Mouse (Mus musculus) T-helper 2 cell (primary cell): Measurements from ENCODE around the gene Zfp689.
"Not testable (repeated sequence)": the region's sequence is repeated elsewhere in the genome, so short reads cannot be mapped to it uniquely, and the experiment has no call there.

ENCODE experiments used
- in situ Hi-C: fragments of 300-600 bp; cut with MboI, MseI; formaldehyde crosslinking; loops from one replicate; pipeline ENCODE4 v1.15.1; 2025; ENCODE audit warnings: high pct_unique_total_duplicates

The Zfp689 gene

DNA sequence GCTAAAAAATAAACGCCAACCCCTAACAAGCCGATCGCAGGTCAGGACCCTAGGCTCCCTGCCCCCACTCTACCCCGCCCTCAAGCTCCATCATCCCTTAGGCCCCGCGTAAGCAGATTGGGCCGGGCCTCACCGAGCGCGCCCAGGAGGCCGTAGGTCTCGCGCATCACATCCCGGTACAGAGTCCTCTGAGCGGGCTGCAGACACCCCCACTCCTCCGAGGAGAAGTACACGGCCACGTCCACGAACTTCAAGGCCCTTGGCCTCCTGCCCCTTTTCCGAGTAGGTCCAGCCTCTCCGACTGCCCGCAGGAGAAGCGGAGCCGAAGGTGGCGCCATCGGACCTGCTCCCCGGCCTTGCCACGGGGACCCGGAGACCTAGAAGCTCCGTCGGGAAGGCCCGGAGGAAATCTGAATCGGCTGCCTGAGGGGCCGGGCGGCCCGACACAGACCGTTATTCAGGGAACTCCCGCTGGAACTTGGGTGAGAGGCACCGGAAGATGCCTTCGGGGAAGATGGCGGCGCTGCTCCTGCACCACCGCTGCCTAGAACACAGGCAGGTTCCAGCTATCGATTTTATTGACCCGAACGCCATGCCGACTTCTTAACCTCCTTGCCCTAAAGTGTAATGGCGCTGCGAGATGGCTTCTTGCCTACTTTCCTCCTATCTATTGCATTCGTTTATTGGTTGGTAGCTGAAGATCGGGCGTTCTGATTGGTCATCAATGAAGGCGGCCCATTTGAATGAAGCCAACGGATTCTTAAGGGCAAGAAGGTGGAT lies at the start of gene Zfp689:
Gene Zfp689, minus strand, starts transcription at position 638 of the 780 bp plus-strand sequence.
- in situ Hi-C loops, result no loop called here

DNA sequence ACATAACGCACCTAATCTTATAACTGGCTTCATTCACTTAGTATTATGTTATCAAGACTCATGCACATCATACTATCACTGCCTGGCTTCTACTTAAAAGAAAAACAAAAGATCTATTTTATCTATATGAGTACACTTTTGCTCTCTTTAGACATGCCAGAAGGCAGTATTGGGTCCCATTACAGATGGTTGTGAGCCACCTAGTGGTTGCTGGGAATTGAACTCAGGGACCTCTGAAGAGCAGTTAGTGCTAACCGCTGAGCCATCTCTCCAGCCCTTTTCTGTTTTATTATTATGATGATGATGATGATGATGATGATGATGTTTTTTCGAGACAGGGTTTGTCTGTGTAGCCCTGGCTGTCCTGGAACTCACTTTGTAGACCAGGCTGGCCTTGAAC lies 49.4 kb upstream of the Zfp689 start:
- in situ Hi-C loops, result no loop called here

GRCm38 (mm10) chr7:127497382-127497781 lies 48.4 kb upstream of the Zfp689 start:
- in situ Hi-C loops, result no loop called here

GRCm38 (mm10) chr7:127494648-127495047 lies 45.7 kb upstream of the Zfp689 start:
- in situ Hi-C loops, result loop anchor here (5.0 kb wide), 1 partner anchor 83 kb away; no protein-coding TSS in a partner anchor

GRCm38 (mm10) chr7:127491846-127492245 lies 42.9 kb upstream of the Zfp689 start:
- in situ Hi-C loops, result loop anchor here (5.0 kb wide), 1 partner anchor 85 kb away; no protein-coding TSS in a partner anchor

- in situ Hi-C loops, result loop anchor here (5.0 kb wide), 1 partner anchor 87 kb away; no protein-coding TSS in a partner anchor
Measured at GRCm38 (mm10) chr7:127489982-127490381, 41.0 kb upstream of the Zfp689 start.

DNA sequence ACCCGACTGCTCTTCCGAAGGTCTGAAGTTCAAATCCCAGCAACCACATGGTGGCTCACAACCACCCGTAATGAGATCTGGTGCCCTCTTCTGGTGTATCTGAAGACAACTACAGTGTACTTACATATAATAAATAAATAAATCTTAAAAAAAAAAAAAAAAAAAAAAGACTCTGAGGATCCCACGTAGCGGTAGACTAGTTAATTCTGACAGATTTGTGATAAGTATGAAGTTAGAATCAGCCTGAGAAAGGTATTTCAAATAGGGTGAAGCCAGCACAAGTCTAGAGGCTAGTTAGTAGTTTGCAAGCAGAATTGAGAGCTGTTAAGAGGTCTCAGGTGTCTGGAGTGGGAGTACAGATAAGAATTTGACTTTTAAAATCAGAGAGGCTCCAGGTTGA lies 39.4 kb upstream of the Zfp689 start:
- in situ Hi-C loops, result not testable (repeated sequence)

GRCm38 (mm10) chr7:127485416-127485815 lies 36.5 kb upstream of the Zfp689 start:
- in situ Hi-C loops, result no loop called here

- in situ Hi-C loops, result no loop called here
Measured at GRCm38 (mm10) chr7:127480321-127480720, 31.4 kb upstream of the Zfp689 start.

DNA sequence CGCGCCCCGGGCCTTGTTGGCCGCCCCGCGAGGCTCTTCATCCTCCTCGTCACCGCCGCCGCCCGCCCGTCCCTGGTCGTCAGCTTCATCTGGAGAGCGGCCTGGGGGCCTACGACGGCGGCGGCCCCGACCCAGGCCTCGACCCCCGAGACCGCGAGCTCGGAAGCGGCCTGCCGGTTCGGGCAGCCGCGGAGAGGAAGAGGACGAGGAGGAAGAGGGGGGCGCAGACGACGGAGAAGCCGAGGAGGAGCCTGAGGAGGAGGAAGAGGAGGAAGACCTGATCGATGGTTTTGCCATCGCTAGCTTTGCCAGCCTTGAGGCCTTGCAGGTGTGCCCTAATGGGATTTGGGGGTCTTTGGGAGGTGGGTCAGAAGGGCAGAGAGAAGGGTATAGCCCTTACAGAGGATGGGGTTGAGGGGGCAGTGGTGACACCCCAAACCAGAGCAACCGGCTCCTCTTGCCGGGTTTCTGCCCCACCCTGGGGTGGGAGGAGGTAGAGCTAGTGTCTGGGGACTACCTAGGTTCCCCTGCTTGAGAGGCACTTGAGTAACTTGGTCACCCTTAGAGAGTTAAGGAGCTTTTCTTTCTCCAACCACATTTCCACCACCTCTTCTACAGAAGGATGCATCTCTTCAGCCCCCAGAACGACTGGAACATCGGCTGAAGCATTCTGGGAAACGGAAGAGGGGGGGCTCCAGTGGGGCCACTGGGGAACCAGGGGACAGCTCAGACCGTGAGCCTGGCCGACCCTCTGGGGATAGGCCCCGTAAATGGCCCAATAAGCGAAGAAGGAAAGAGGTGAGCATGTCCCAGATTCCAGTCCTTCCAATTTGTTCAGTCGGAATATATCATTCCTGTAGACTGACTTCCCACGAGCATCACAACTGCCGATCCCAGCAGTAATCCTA lies 30.6 kb upstream of the Zfp689 start:
- in situ Hi-C loops, result no loop called here

GRCm38 (mm10) chr7:127478635-127479317 lies 29.8 kb upstream of the Zfp689 start, which contains the start of gene Fbrs:
Gene Fbrs (plus strand): TSS chr7:127479199.
- in situ Hi-C loops, result no loop called here

GRCm38 (mm10) chr7:127477687-127478634 lies 29.0 kb upstream of the Zfp689 start:
- in situ Hi-C loops, result no loop called here

GRCm38 (mm10) chr7:127476855-127477254 lies 27.9 kb upstream of the Zfp689 start:
- in situ Hi-C loops, result no loop called here

DNA sequence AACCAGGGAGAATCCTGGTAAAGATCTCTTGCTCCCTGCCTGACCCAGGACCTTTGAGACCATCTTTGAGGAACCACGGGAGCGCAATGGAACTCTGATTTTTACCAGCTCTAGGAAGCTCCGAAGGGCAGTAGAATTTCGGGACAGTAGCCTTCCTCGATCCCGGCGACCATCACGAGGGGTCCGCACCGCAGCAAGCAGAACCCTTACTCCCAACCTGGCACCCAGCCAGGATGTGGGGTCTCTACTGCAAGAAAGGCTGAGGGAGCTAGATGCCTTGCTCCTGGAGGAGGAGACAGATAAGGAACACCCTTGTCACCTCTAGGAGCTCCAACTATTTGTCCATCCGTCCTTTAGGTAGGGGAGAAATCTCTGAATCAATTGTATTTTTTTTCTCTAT lies 27.4 kb upstream of the Zfp689 start:
- in situ Hi-C loops, result no loop called here

GRCm38 (mm10) chr7:127475186-127475740 lies 26.3 kb upstream of the Zfp689 start:
- in situ Hi-C loops, result no loop called here

GRCm38 (mm10) chr7:127474378-127475070 lies 25.6 kb upstream of the Zfp689 start:
- in situ Hi-C loops, result no loop called here

DNA sequence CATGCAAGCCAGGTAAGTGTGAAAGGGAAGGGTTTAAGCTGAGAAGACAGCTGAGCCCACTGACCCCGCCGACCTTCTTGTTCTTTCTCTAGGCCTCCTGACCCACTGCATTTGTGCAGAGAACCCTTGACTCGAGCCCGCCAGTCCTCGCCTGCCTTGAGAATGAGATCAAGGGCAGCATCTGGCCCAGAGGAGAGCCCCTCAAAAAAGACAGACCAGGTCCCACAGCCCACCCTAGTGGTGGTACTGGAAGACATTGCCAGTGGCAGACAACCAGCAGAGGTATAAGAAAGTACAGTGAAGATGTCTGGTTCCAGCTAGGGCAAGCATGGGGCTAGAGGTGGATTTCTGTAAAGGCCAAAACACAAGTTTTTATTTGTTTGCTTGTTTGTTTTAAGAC lies 24.7 kb upstream of the Zfp689 start:
- in situ Hi-C loops, result no loop called here

DNA sequence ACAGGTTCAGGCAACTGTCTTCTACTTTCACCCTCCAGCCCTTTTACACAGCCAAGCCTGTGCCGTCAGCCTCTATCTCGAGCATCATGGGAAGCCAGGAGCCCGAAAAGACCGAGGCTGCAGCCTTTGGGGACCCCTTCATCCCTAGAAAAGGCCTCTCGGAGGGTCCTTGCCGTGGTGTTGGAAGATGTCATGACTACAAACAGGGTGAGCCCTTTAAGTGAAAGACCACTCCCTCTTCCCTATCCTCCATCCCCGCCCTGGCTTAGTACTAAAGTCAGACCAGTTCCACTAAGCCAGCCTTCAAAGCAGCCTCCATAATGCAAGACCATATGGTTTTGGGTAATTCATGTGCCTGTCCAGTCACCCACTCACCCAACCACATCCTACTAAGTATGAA lies 23.1 kb upstream of the Zfp689 start:
- in situ Hi-C loops, result no loop called here

- in situ Hi-C loops, result no loop called here
Measured at GRCm38 (mm10) chr7:127471646-127472010, 22.7 kb upstream of the Zfp689 start.
